Mouse (Mus musculus) gastrocnemius, postnatal 14 days (tissue): ENCODE results near the gene Nuak1. TPM values are rescaled to one million over a fixed set of nuclear protein-coding genes. Genes with fewer than 3 reads are reported as not detected.

ENCODE experiments used
- DNase-seq: peaks from one replicate; pipeline ENCODE4 v3.0.0; 2021; ENCODE audit warnings: mixed read lengths
- intact Hi-C: fragments of 180-260 bp; cut with DNase I; formaldehyde crosslinking; loops from one replicate; pipeline ENCODE4 v1.15.1; 2025; ENCODE audit warnings: low total_unique reads
- total RNA-seq, 2 experiments: library from RNA; stranded (reverse); gene quantifications; 2 replicates each; pipeline ENCODE4 v1.2.3; 2021

The Nuak1 gene
- total RNA-seq, 2 experiments from 2014 or later, result 12.1 to 15.0 TPM

GRCm38 (mm10) chr10:84363833-84364232, 76.6 kb downstream of the Nuak1 start:
- DNase-seq, result no peak
- intact Hi-C loops, result no loop called here

- intact Hi-C loops, result no loop called here
- DNase-seq, result no peak
Observed at GRCm38 (mm10) chr10:84360953-84361352, 79.4 kb downstream of the Nuak1 start.

- DNase-seq, result no peak
- intact Hi-C loops, result no loop called here
Observed at GRCm38 (mm10) chr10:84360391-84360790, 80.0 kb downstream of the Nuak1 start.

- no peak for DNase-seq
- intact Hi-C loops, result no loop called here
Observed at GRCm38 (mm10) chr10:84358738-84359120, 81.7 kb downstream of the Nuak1 start.

DNA sequence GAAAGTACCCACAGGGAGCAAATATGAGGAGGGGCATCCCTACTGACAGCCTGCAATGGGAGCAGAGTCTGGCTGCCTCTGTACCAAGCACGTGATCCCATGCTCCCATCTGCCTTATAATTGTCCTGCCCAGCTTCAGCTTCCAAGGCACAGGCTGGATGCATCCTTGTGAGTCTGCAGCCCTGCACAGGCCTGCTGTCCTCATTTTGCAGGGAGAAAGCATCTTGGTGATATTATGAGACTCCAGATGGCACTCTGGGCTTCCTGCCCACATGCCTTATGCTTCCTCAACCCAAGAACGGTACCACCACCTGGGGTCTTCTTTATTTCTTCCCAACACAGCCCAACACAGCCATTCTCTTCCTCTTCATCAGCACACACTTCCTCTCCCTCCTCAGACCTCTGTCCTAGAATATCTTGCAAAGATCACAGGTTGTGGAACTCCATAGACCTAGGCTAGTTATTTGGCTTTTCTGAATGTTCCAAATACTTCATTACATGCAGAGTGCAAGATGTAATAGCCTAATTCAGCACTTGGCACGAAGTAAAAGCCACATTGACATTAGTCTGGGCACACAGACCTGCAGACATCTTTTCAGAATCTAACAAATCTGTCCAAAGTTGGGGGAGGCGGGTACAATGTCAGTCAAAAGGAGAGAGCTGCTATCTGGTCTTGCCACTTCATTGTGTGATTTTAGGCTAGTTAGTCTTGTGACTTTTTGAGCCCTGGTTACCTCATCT, 82.2 kb downstream of the Nuak1 start:
- intact Hi-C loops, result no loop called here
- no peak for DNase-seq

DNA sequence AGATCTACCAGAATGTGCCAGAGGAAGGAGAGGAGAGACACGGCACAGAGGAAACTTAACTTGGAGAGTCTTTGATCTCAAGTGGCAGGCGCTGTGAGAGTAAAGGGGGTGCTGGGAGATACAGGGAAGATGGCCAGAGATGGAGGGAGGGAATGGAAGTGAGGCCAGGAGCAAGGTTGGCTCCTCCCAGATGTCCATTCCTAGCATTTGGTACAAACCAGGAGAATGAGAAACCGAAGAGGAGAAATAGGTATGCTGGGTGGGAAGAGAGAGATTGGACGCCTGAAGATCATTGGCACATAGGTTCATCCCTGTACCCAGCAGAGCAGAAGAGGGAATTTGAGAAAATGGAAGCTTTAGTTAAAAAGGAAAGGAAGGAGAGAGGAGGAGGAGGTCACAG, 82.8 kb downstream of the Nuak1 start:
- intact Hi-C loops, result no loop called here
- no peak for DNase-seq

DNA sequence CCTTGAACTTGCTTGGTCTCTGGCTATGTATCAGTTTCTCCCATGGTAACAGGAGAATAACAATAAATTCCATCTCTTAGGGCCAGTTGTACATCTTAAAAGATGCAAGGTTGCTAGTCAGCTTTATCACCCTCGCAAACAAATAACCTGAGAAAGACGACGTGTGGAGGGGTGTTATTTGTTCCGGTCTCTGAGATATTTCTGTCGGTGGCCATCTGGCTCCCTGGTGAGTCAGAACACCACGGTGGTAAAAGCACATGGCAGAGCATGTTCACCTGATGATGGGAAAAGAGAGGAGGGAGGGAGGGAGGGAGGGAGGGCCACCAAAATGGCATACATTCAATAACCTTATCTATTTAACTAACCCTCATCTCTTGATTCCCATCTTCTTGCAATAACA, 86.1 kb downstream of the Nuak1 start:
- intact Hi-C loops, result no loop called here
- DNase-seq, result no peak

DNA sequence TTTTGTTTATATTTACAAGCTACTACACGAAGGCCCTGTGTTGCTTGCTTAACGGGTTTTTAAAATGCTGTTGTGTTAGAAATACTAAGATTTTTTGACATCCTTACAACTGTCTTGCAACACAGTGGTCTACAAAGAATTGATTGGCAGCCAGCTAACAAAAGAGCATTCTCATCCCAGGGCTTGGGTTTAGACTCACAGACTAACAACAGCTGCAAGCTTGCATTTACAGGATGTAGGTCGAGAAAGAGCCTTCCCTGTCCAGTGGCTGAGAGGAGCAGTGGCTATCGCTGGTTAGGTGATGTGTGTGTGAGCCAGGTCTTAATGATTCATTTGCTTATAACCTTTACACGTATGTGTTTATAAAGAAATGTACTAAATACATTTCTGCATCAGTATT, 94.7 kb downstream of the Nuak1 start:
- intact Hi-C loops, result no loop called here
- no peak for DNase-seq

- no peak for DNase-seq
- intact Hi-C loops, result no loop called here
Observed at GRCm38 (mm10) chr10:84343536-84343935, 96.9 kb downstream of the Nuak1 start.

DNA sequence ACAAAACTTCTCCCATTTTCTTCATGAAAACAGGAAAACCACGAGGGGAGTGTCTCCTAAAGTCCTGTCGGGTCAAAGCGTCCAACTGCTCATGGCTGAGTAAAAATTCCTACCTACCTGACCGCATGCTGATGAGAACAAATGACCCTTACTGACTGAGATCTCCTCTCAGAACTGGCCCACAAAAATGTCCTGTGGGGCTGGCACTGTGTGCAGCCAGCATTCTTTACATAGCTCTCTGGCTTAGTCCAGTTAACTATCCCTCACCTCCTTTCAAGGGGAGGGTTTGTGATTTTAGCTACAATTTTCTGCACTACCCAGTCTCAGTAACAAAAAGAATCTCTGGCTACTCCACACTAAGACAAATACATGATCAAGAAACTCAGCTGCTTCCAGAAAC, 100.9 kb downstream of the Nuak1 start:
- no peak for DNase-seq
- intact Hi-C loops, result no loop called here

DNA sequence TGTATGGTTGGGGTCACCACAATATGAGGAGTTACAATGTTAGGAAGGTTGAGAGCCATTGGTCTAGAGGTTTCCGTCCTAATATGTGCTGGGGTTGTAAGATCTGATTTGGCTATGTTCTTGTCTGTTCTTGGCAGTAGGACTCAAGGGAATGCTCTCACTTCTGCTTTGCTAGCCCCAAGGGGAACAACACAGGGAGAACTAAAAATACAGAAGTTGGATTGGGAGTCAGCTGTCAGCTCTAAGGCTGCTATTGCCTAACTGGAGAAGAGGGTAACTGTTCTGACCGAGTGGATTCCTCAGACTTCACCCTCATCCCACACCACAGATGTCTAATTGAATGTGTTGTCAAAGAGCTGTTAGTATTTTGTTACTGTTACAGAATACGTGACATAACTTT, 101.6 kb downstream of the Nuak1 start:
- no peak for DNase-seq
- intact Hi-C loops, result no loop called here

DNA sequence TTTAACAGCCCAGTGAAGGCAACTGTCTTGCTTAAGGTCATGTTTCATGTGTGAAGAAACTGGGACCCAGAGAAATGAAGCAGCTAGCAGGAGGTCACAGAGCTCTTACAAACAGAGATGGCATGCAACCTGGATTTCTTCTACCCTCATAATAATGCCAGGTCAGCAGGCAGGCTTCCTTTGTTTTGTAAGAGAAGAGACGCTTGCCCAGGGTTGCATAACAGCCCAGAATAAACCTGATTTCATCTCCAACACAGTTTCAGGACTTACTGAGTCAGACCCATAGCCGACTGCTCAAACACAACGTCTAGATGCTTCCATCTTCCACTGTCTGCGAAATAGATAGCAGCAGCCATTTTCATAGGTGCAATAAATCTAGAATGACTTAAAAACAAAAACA, 105.0 kb downstream of the Nuak1 start:
- DNase-seq, result no peak
- intact Hi-C loops, result no loop called here

DNA sequence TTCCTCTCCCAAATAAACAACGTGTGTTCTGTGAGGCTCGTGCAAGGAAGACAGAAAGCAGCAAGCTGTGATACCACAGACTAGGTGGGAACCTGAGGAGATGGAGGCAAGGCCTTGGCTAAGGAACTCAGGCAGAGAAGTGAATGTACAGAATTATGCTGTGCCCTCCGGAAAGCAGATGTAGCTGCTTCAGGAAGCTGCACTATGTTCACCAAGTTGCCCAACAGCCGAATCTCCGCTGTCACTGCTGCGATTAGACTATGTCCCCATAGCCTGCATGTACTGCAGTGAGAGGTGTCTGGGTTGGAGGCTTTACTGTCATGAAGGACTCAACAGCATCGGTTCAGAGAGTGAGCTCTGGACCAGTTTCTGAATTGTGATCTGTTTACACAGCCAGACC, 110.6 kb downstream of the Nuak1 start:
- intact Hi-C loops, result no loop called here
- DNase-seq, result no peak

DNA sequence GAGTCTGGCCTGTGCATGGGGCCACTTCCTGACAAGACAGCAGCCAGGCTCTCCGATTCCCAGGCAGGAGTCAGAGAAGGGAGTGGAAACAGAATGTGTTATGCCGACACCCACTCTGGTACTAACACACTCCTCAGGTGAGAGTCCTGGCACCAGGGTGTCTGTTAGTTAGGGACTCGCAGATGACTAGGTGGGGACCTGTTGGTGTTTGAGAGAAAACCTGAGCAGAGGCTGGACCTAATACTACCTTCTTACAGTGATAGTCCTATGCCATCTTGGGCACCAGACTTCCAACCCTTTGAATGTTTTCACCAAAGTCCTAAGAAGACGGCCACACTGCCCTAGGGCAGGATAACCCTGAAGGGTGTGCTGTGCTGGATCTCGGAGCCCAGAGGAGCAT, 111.1 kb downstream of the Nuak1 start:
- no peak for DNase-seq
- intact Hi-C loops, result no loop called here

DNA sequence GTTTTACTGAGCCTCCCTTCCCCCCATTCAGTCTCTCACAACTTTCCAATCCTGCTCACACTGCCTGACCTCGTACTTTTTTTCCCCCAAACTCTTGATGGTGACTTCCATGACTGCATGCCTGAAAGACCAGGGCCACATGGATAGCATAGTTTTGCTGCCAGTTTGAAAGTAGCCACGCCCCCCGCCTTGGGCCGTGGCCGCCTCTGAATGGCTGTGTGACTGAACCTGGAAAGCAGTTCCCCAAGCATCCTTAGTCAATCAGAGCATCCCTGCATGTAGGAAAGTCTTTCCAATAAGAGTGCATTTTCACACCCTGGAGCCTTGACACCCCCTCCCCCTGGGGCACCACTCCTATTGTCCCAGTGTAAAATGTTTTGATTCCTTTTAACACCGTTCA, 116.4 kb downstream of the Nuak1 start:
- intact Hi-C loops, result no loop called here
- no peak for DNase-seq

Other genes starting within 250 kb of the Nuak1 start
- gene Ckap4, start 93.5 kb upstream of the Nuak1 start, total RNA-seq, result 10 to 100 TPM; 34.0 to 51.7 TPM
- 100 to 1,000 TPM in 1 of 2 experiments, 10 to 100 TPM in 1; 68.4 to 118 TPM for gene Tcp11l2, start 136.0 kb upstream of the Nuak1 start, total RNA-seq
- 10 to 100 TPM; 13.0 to 13.1 TPM for gene Polr3b, start 181.7 kb upstream of the Nuak1 start, total RNA-seq